Mouse (Mus musculus): ENCODE results near the gene Gm49368.

- TF ChIP-seq CTCF (IDR thresholded peaks at IDR 0.05; ENCODE audit: control insufficient read depth, insufficient read depth, low read length) (no peak), POLR2A (IDR thresholded peaks at IDR 0.05; ENCODE audit: borderline replicate concordance, control insufficient read depth, low read depth, low read length) (no peak)
Observed at GRCm38 (mm10) chr7:128033616-128034015, 28.9 kb upstream of the Gm49368 start.
